Mouse (Mus musculus) cerebellum, adult 11-12 months (tissue): ENCODE results near the gene Ccdc146.
"Not testable (repeated sequence)": the region's sequence is repeated elsewhere in the genome, so short reads cannot be mapped to it uniquely, and the experiment has no call there.

Source experiments
- DNase-seq: peaks from one replicate; pipeline ENCODE4 v3.0.0; 2022

Gene Ccdc146

GRCm38 (mm10) chr5:21329672-21330665 lies 94.5 kb downstream of the Ccdc146 start:
- DNase-seq = no peak

DNA sequence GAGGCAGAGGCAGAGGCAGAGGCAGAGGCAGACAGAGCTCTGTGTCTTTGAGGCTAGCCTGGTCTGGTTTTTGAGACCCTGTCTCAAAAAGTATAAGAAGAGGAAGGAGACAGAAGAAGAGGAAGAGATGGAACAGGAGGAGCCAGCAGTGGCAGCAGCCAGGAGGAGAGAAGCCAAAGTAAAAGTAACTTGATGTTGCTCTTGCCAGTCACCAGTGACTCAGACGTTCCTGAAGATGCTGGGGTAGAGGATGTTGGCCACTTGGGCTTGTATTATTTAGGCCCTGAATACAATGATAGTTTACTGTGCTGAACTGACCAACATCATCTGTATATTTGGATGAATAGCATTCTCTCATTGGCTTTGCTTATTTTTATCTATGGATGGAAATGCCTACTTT lies 95.9 kb downstream of the Ccdc146 start:
- DNase-seq = no peak

- no peak for DNase-seq
Measured at GRCm38 (mm10) chr5:21326494-21326893, 98.0 kb downstream of the Ccdc146 start.

GRCm38 (mm10) chr5:21320138-21320537 lies 104.3 kb downstream of the Ccdc146 start:
- DNase-seq = no peak

- no peak for DNase-seq
Measured at GRCm38 (mm10) chr5:21314696-21315095, 109.8 kb downstream of the Ccdc146 start.

DNA sequence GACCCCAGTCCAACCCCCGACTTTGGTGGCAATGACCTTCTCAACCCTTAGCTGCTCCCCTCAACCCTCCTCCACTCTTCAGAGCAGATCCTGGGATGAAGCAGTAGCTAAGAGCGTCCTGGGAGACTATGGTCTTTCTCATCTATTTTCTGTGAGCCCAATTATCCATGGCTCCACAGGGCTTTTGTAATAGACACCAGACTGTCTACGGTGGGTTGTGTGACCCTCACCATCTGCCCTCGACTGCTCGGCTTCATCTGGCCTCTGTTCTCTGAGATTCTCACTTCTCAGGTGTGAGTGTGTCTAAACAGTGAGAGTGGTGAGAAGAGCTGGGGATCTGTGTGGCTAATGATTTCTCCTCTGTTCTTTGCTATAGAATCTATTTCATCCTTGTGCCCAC lies 117.3 kb downstream of the Ccdc146 start:
- no peak for DNase-seq

DNA sequence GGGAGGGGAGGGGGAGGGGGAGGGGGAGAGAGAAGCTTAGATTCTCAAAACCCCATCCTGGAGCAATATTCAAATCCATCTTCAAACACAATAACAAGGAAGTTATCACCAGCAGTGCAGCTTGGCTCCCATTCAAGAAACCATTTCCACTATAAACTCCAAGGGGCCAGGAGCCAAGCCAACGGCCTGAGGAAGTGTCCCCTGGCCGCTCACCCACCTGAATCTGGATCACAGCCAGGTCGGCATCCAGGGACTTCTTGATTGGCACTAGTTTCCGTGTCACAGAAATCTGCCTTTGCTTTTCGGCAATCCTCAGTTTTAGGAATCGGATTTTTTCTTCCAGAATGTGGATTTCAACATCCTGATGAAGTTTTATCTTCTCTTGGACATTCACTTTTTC lies 123.5 kb downstream of the Ccdc146 start:
- no peak for DNase-seq

- no peak for DNase-seq
Measured at GRCm38 (mm10) chr5:21300058-21300457, 124.4 kb downstream of the Ccdc146 start.

DNA sequence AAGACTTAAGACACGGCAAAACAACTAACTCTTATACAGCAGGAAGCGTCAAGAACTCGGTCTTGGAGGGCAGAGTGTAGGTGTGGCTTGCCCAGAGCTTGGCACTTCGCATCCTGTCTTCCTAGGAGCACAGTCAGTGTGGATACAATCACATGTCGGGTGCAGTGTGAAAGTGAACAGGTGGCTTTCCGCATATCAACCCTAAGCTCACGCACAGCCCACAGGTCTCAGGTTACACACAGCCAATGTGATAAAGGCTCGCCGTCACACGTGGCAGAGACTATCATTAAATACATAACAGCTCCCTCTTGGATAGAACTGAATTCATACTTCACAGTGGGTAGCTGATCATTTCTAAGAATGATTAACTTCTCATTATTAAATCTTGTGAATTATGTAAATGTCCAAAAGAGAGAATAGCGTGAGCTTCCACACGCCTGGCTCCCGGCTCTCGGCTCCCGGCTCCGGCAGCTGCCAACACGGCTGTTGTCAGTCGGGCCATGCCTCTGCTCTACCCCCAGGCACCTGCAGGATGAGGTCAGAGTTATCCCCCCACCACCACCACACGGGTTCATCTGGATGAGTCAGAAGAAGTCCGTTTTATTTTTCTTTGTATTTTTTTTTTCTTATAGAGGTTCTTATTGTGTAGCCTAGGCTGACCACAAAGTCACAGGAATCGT lies 125.3 kb downstream of the Ccdc146 start:
- no peak for DNase-seq

DNA sequence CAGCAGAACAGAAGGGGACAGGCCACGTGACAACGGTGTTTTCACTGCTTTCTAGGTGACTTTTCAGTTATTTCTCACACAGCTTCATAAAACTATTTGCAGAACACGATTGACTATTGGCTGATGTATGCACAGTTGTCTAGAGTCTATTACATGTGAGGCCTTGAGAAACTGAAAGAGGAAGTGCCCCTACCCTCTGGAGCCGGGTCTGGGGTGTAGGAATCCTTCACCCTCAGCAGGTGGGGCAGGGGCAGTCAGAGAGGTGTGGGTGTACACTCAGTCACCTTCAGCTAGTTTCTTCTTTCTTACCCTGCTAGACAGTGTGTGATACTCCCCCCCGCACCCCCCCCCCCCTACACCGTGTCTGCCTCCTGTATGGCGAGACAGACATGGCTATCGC lies 128.8 kb downstream of the Ccdc146 start:
- DNase-seq = no peak

- no peak for DNase-seq
Measured at GRCm38 (mm10) chr5:21290594-21290993, 133.9 kb downstream of the Ccdc146 start.

DNA sequence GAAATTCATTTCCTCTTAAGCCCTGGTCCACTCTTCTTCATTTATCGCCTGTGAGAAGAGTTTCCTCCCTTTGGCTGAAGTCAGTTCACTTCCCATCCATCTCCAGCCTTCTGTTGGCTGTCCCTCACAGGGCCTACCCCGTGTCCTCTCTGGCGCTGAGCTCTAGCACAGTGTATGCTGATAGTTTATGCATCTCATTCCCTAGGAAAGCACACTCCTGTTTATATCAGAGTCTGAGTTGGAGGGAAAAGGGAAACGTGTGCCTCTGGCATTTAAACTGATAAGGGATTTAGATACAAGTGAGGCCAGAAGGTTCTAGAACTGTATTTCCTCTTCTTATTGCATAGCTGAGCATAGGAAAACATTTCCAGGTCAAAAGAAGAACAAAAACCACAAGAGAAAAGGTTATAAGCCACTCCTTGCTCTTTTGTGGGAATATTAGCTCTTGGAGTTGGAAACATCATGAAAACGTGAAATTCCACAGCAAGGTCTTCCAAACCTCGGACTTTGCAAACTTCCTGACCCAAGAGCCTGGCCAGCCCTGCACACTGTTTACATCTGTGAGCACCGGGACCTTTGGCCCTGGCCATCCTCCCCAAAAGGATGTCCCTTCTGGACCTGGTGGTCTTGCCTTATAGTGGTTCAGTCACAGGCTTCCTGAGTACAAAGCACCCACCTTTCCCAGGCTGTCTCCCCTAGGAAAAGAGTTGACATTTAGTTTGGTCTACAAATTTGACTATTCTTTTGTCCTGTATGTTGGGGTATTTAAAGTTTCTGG lies 135.6 kb downstream of the Ccdc146 start:
- no peak for DNase-seq

GRCm38 (mm10) chr5:21283356-21284062 lies 141.0 kb downstream of the Ccdc146 start:
- DNase-seq = no peak

DNA sequence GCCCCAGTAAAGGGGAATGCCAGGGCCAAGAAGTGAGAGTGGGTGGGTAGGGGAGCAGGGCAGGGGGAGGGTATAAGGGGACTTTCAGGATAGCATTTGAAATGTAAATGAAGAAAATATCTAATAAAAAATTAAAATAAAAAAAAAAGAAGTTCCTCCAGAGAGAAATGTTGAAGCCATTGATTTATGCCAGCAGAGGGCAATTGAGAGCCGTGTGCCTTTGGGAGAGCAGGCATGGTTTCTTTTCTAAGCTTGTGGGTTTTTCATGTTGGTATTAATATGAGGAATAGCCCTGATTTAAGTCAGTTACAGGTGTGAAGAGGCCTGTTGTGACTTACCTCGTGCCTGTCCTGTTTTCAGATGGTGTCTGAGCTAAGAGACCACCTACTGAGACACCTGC lies 146.8 kb downstream of the Ccdc146 start:
- DNase-seq = not testable (repeated sequence)

GRCm38 (mm10) chr5:21271386-21272354 lies 152.8 kb downstream of the Ccdc146 start:
- DNase-seq = no peak

DNA sequence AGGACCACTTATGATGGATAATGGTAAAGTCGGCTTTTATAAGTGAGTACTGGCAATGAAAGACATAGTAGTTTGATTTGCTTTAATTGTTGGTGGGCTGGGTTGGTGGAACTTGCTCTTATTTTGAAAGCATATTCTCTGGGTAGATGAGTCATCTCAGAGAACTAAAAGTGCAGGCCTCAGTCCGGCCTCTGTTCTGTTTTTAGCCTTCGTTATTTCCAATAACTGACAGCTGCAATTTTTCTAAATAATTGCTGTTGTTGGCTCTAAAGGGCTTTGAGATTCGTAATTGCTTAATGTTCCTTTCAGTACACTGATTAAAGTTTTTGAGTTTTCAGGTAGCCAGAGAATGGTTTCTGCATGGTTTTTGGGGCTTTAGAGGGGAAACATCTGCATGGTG lies 153.7 kb downstream of the Ccdc146 start:
- no peak for DNase-seq

- no peak for DNase-seq
Measured at GRCm38 (mm10) chr5:21269446-21269845, 155.0 kb downstream of the Ccdc146 start.

GRCm38 (mm10) chr5:21267090-21267489 lies 157.4 kb downstream of the Ccdc146 start:
- DNase-seq = no peak

DNA sequence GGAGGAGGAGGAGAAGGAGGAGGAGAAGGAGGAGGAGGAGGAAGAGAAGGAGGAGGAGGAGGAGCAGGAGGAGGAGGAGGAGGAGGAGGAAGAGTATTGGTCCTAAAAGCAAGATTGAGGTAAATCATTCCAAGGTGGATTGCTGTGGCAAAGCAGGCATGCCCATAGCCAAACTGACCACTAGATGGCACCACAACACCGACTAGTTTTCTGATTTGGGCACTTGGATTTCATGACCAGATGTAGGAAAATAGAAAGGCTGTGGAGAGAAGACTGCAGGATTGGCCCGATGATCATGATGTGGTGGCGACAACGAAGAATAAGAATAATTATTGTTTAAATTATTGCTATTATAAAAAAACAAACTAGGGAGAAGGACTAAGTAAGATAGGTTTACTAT lies 159.4 kb downstream of the Ccdc146 start:
- peak; percentile 48 for DNase-seq

- no peak for DNase-seq
Measured at GRCm38 (mm10) chr5:21264352-21265021, 160.0 kb downstream of the Ccdc146 start.
